Mouse (Mus musculus) lung, adult 18-20 months (tissue): ENCODE data around the gene Zcchc9.

Source experiments
- DNase-seq, 2 experiments: peaks; one replicate each; pipeline ENCODE4 v3.0.0; 2022; ENCODE audit warnings: mixed read lengths in 2 of 2

Zcchc9 gene

DNA sequence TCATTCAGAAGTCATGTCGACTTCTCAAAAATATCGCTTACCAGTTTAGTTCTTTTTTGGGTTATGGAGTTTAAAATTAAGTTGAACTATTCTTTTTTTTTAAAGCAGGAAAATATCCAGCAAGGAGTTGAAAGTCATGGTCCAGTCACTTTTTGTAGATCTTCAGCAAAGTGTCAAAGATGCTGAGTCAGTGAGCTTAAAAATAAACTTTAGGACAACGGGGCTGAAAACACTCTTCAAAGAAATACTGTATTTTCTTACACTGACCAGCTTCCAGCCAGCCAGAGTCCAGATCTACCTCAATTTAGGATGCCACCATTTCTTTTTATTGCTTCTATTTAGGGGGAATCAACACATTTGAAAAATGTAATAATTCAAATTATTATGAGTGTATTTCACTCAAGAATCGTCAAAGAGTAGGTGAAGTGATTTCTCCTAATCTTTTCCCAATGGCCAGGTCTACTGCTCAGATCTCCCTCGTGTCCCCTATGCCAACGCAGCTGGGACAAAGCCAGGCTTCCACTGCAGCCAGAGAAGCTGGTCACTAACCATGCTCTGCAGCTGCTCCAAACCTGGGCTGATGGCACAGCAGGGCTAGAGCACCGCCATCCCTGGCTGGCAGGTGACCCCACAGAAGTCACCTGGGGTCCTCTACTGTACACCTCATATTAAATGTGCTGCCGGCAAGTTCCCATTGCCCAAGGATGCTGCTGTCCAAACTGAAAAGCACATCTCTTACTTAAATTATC lies 47.0 kb downstream of the Zcchc9 start:
- DNase-seq: no peak

DNA sequence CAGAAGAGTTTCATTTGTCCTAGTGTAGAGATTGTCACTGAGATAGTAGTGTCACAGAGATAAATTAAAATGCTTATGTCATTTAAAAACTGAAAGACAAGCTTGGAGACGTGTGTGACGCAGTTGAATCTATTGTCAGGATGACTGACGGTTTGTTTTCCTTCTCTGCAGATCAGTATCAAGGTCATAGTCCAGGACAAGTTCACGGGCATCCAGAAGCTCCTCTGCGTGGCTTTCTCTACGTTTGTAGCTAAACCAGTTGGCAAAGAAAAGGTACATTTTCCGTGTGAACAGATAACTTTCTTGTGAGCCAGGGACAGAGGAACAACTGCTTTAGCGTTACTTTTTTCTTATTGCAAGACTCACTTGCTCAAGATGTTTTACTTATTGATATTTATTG lies 47.7 kb downstream of the Zcchc9 start:
- no peak for DNase-seq

DNA sequence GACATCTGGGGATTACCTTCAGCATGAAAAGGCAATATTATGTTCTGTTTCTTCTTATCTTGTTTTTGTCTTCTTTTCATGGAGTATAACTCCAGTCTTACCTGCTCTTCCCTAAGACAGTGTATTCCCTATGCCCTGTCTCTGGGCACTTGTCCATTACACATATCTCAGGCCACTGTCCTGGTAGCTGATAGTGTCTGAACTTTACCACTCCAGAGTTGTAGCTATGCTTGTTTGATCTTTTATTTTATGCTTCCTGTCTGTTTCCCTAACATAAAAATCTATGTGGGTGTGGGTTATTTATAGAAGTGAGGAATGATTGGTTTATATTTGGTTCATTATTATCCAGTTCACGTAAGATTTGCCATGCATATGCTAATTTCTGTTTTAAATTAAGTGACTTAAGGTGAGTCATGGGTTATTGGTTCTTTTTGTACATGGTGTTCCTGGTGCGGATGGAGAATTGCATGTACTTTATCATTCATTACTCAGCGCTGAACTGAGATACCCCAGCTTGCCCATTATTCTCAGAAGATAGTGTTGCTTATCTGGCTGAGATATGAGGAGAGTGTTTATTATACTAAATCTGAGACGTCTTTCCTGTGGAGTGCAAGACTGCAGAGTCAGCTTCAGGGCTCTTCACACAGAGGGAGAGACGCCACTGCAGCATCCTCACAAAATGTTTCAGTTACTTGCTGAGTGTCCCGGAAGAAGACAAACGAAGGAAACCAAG lies 49.0 kb downstream of the Zcchc9 start:
- no peak for DNase-seq

DNA sequence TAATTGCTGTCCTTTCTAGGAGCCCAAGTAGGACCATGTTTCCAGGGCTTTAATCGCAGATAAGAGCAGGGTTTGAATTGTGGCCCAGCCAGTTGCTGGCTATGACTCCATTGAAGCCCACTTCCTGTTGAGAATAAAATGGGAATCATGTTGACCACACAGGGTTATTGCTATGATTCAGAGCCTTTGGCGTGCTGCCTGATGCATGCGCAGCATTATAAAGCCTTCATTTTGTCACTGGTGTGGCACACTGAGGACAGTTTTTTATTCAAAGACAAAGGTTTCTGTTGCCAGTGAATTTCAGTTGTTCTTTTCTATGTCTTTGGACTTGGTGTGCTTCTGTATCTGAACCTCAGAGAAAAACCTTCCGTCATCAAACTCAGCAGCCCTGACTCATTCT lies 51.3 kb downstream of the Zcchc9 start:
- DNase-seq: no peak

DNA sequence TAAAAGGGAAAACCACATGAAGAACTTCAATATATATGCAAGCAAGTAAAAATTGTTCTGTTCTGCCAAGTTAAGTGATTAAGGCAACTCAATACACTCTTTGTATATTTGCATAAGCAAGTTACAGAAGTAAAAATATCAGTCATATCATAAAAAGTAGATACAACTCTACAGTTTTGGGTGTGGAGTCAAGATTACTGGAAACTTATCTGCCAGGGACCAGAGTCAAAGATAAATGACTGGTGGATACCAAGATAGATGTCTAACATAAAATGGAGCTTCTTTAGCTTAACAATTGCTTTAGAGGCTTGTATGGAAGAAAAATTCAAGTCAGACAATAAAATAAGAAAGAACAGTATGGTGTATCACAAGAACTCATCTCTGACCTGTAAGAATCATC lies 52.7 kb downstream of the Zcchc9 start:
- no peak for DNase-seq

DNA sequence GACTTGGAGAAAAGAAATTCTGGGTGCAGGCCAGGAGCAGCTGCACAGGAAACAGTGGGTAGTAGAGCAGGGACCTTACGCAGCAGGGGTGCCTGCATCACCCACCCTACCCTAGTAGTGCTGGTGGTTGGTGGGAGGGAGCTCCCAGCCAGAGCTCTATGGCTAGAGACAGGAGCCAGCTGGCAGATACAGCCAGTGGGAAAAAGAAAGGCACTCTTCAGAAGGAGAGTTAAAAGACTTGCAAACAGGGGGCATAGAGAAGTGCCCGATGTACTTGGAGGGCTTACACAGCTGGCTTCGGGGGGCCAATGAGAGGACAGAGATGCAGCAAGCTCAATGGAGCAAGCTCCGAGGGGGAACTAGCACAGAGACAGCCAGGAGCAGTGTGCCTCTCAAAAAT lies 53.8 kb downstream of the Zcchc9 start:
- DNase-seq: no peak

DNA sequence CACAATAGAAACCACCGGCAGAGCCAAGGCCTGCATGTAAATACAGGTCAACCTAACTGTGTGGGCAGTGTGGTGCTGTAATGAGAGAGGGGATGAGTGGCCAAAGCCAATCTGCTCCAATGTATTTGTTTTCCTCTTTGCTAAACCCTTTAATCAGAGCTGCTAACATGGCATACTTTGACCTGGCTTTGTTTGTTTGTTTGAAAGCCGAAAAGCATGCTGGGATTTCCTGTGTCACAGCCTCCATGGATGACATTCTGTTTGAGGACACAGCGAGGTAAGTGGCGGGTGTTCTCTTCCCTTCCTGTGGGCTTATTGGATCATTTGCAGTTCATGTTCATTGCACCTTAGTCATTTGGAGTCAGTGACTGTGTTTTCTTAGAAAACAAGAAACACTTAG lies 57.5 kb downstream of the Zcchc9 start:
- no peak for DNase-seq

DNA sequence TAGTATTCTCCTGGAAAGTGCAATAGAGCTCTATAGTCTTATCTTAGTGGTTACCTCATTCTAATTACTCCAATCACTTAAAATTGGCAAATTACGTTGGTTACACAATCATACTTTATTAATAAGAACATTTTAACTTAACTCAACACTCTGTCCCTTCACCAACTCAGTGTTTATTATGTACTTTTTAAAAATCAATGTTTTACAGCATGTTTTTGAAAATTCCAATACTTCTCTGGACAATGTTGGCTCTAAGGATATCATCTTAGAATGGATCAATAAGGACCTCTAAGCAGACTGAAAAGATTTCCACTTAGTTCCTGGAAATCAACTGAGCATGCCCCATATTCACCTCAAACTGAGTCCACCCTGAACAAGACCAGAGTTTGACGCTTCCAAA lies 59.1 kb downstream of the Zcchc9 start:
- no peak for DNase-seq
